ENCODE assay signal across 11 mouse cellular contexts in the genomic region with DNA sequence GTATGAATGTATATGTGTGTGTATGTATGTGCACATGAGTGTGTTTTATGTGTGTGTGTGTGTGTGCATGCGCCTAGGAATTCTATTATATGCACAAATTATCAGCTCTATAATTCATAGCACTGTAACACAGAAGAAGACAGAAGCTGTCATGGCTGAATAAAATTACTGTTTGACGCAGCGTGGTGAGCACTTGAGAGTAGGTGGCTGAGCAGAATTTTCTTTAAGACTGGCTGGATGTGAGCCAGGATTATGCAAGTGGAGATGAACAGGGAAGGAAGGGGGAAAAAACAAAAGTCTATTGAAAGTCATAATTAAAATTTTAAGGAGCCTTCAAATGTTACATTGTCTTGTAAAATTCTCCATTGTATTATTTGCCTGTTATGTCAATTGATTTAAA.
DNase-seq lines count a peak whose midpoint lies in the region; ATAC-seq and TF ChIP-seq lines count a peak whose summit lies in the region.
"Had no signal": no experiment of that assay in that cellular context is flagged by ENCODE, and none has a peak within 500 bp of the region (broad histone marks: within the 10 kb centered on the region; RNA-seq: fewer than 3 reads in every experiment).

No protein-coding gene starts in this region.

- H3K4me1 ChIP-seq in limb, embryonic 14.5 days (ENCODE audit: control insufficient read depth, insufficient read depth, low read length), result peaks cover 15% of the 10 kb centered on the region
- H3K4me1 ChIP-seq in limb, embryonic 10.5 days, result no peaks in the 10 kb centered on the region
- peaks cover 46% of the 10 kb centered on the region for H3K4me1 ChIP-seq in hindbrain, embryonic 14.5 days (replicated peaks; ENCODE audit: control insufficient read depth, insufficient read depth, low read length)
- peaks cover 60% of the 10 kb centered on the region for H3K4me1 ChIP-seq in neural tube, embryonic 13.5 days (replicated peaks)

- ATAC-seq in limb, embryonic 14.5 days (ENCODE audit: low FRiP score, low read depth), result no peak
- peak; percentile 49 for ATAC-seq in hindbrain, embryonic 14.5 days (ENCODE audit: low FRiP score)
- 0 out of 2 replicates have a peak, but pooled peaks have one; percentile 33 for ATAC-seq in neural tube, embryonic 13.5 days (ENCODE audit: low read depth)
- ATAC-seq in inflammation-experienced regulatory T-cells, adult 6 months, result no peak

- H3K27ac ChIP-seq in limb, embryonic 14.5 days (replicated peaks; ENCODE audit: low read depth, low read length), result no peak overlapping the region
- H3K27ac ChIP-seq in limb, embryonic 10.5 days, result no peak overlapping the region
- peak overlapping the region; percentile 78 for H3K27ac ChIP-seq in hindbrain, embryonic 14.5 days
- H3K27ac ChIP-seq in neural tube, embryonic 13.5 days (replicated peaks), result peak overlapping the region; percentile 82

- no peaks in the 10 kb centered on the region for H3K9me3 ChIP-seq in limb, embryonic 14.5 days (ENCODE audit: control insufficient read depth, low read length)
- no peaks in the 10 kb centered on the region for H3K9me3 ChIP-seq in limb, embryonic 10.5 days (replicated peaks)
- H3K9me3 ChIP-seq in hindbrain, embryonic 14.5 days (ENCODE audit: control insufficient read depth, low read length), result no peaks in the 10 kb centered on the region
- H3K9me3 ChIP-seq in neural tube, embryonic 13.5 days, result no peaks in the 10 kb centered on the region
- H3K9me3 ChIP-seq: embryonic facial prominence, embryonic 15.5 days had no signal

- no peak overlapping the region for H3K4me3 ChIP-seq in limb, embryonic 14.5 days (replicated peaks; ENCODE audit: low read length)
- no peak overlapping the region for H3K4me3 ChIP-seq in limb, embryonic 10.5 days
- peak overlapping the region; percentile 14; the same call in 1 of the 2 replicates for H3K4me3 ChIP-seq in hindbrain, embryonic 14.5 days (replicated peaks; ENCODE audit: low read length)
- H3K4me3 ChIP-seq in neural tube, embryonic 13.5 days, result peak overlapping the region; percentile 9; the same call in 1 of the 2 replicates
- H3K4me3 ChIP-seq: embryonic facial prominence, embryonic 15.5 days had no signal

- H3K4me2 ChIP-seq in limb, embryonic 14.5 days (replicated peaks; ENCODE audit: low read depth, low read length, severe bottlenecking), result no peak overlapping the region
- peak overlapping the region; percentile 31 for H3K4me2 ChIP-seq in hindbrain, embryonic 14.5 days (replicated peaks)
- H3K4me2 ChIP-seq in neural tube, embryonic 13.5 days, result peak overlapping the region; percentile 28
- H3K4me2 ChIP-seq: embryonic facial prominence, embryonic 15.5 days had no signal

- H3K9ac ChIP-seq in limb, embryonic 14.5 days (ENCODE audit: low read depth, low read length, severe bottlenecking), result no peak overlapping the region
- peak overlapping the region; percentile 10; the same call in 1 of the 2 replicates for H3K9ac ChIP-seq in hindbrain, embryonic 14.5 days
- peak overlapping the region; percentile 18; the same call in 1 of the 2 replicates for H3K9ac ChIP-seq in neural tube, embryonic 13.5 days
- H3K9ac ChIP-seq: embryonic facial prominence, embryonic 15.5 days had no signal

- no peaks in the 10 kb centered on the region for H3K27me3 ChIP-seq in limb, embryonic 14.5 days (ENCODE audit: control insufficient read depth, insufficient read depth, low read length)
- H3K27me3 ChIP-seq in limb, embryonic 10.5 days (ENCODE audit: low read depth, poor library complexity, severe bottlenecking), result no peaks in the 10 kb centered on the region
- H3K27me3 ChIP-seq in hindbrain, embryonic 14.5 days (ENCODE audit: control insufficient read depth, insufficient read depth, low read length), result no peaks in the 10 kb centered on the region
- H3K27me3 ChIP-seq in neural tube, embryonic 13.5 days, result no peaks in the 10 kb centered on the region
- H3K27me3 ChIP-seq: embryonic facial prominence, embryonic 15.5 days had no signal

- WGBS in limb, embryonic 14.5 days, result 61% methylated on average over 3 of the region's 3 CpGs
- WGBS in limb, embryonic 10.5 days, result 90% methylated on average over 3 of the region's 3 CpGs
- 28% methylated on average over 3 of the region's 3 CpGs for WGBS in hindbrain, embryonic 14.5 days
- 21% methylated on average over 3 of the region's 3 CpGs for WGBS in neural tube, embryonic 13.5 days

- no peaks in the 10 kb centered on the region for H3K36me3 ChIP-seq in limb, embryonic 14.5 days (ENCODE audit: control insufficient read depth, insufficient read depth, low read length)
- H3K36me3 ChIP-seq in limb, embryonic 10.5 days, result no peaks in the 10 kb centered on the region
- no peaks in the 10 kb centered on the region for H3K36me3 ChIP-seq in hindbrain, embryonic 14.5 days (replicated peaks; ENCODE audit: control insufficient read depth, insufficient read depth)
- no peaks in the 10 kb centered on the region for H3K36me3 ChIP-seq in neural tube, embryonic 13.5 days
- H3K36me3 ChIP-seq: embryonic facial prominence, embryonic 15.5 days had no signal

- TF ChIP-seq POLR2A in limb, embryonic 14.5 days (IDR thresholded peaks at IDR 0.05; ENCODE audit: borderline replicate concordance, extremely low read depth, insufficient read depth, insufficient read length), result no peak

- DNase-seq in limb, embryonic 14.5 days (ENCODE audit: low spot score), result peak; percentile 16
- DNase-seq in limb, embryonic 10.5 days (ENCODE audit: low spot score), result no peak
- DNase-seq in fat pad, adult 2 months (ENCODE audit: extremely low read depth, low read depth, low spot score), result peak; percentile 43
- DNase-seq in hindbrain, embryonic 14.5 days (ENCODE audit: low spot score), result peak; percentile 62
- no peak for DNase-seq in kidney, adult 8-10 months
- DNase-seq: gastrocnemius, postnatal 36 days; heart, postnatal 4 days; thymus, postnatal 4 days had no signal

Comparison
In these comparisons a context has a peak if more than half of its experiments do, and no peak if none do; other contexts are left out.
1. DNase-seq: peak in limb, embryonic 14.5 days (single experiment), fat pad, adult 2 months (single experiment) and hindbrain, embryonic 14.5 days (single experiment); none in limb, embryonic 10.5 days (single experiment) and kidney, adult 8-10 months (0 of 2).
2. ATAC-seq: peak in hindbrain, embryonic 14.5 days (single experiment) and neural tube, embryonic 13.5 days (single experiment); none in limb, embryonic 14.5 days (single experiment) and inflammation-experienced regulatory T-cells, adult 6 months (single experiment).
3. H3K27ac ChIP-seq: peak in hindbrain, embryonic 14.5 days (single experiment) and neural tube, embryonic 13.5 days (single experiment); none in limb, embryonic 14.5 days (single experiment) and limb, embryonic 10.5 days (single experiment).
4. H3K4me3 ChIP-seq: peak in hindbrain, embryonic 14.5 days (single experiment) and neural tube, embryonic 13.5 days (single experiment); none in limb, embryonic 14.5 days (single experiment) and limb, embryonic 10.5 days (single experiment).